Mouse (Mus musculus): ENCODE results near the gene Bmp8a. TPM values are rescaled to one million over a fixed set of nuclear protein-coding genes. Genes with fewer than 3 reads are reported as not detected.

The Bmp8a gene
- polyA plus RNA-seq, 1 experiment = not detected

GRCm38 (mm10) chr4:123363555-123363954, 20.5 kb upstream of the Bmp8a start:
- no peak for TF ChIP-seq CTCF (IDR thresholded peaks at IDR 0.05; ENCODE audit: control insufficient read depth, insufficient read depth, low read length)
- Histone ChIP-seq H3K4me3 (replicated peaks; ENCODE audit: control insufficient read depth, low read depth, low read length) (no peak overlapping the region), H3K27ac (ENCODE audit: control insufficient read depth, insufficient read depth, low read depth, low read length, poor library complexity) (no peak overlapping the region), H3K4me1 (ENCODE audit: control insufficient read depth, insufficient read depth, low read length) (no peaks in the 10 kb centered on the region)
- WGBS = 90% methylated on average over 4 of the region's 4 CpGs

- H3K4me1 ChIP-seq (ENCODE audit: control insufficient read depth, insufficient read depth, low read length) = no peaks in the 10 kb centered on the region
- H3K4me3 ChIP-seq (replicated peaks; ENCODE audit: control insufficient read depth, low read depth, low read length) = no peak overlapping the region
- no peak overlapping the region for H3K27ac ChIP-seq (ENCODE audit: control insufficient read depth, insufficient read depth, low read depth, low read length, poor library complexity)
- TF ChIP-seq CTCF (IDR thresholded peaks at IDR 0.05; ENCODE audit: control insufficient read depth, insufficient read depth, low read length) = no peak
- no peak for TF ChIP-seq POLR2A (IDR thresholded peaks at IDR 0.05; ENCODE audit: borderline replicate concordance, control insufficient read depth, low read depth, low read length)
- 91% methylated on average over 12 of the region's 12 CpGs for WGBS
Observed at GRCm38 (mm10) chr4:123360771-123361170, 17.7 kb upstream of the Bmp8a start.

GRCm38 (mm10) chr4:123358613-123359012, 15.6 kb upstream of the Bmp8a start:
- TF ChIP-seq CTCF (IDR thresholded peaks at IDR 0.05; ENCODE audit: control insufficient read depth, insufficient read depth, low read length) = no peak
- no peak for TF ChIP-seq POLR2A (IDR thresholded peaks at IDR 0.05; ENCODE audit: borderline replicate concordance, control insufficient read depth, low read depth, low read length)
- 88% methylated on average over 7 of the region's 7 CpGs for WGBS
- H3K4me3 ChIP-seq (replicated peaks; ENCODE audit: control insufficient read depth, low read depth, low read length) = no peak overlapping the region

GRCm38 (mm10) chr4:123355941-123356340, 12.9 kb upstream of the Bmp8a start:
- 96% methylated on average over 8 of the region's 8 CpGs for WGBS
- TF ChIP-seq CTCF (IDR thresholded peaks at IDR 0.05; ENCODE audit: control insufficient read depth, insufficient read depth, low read length) (no peak), POLR2A (IDR thresholded peaks at IDR 0.05; ENCODE audit: borderline replicate concordance, control insufficient read depth, low read depth, low read length) (no peak)
- H3K4me1 ChIP-seq (ENCODE audit: control insufficient read depth, insufficient read depth, low read length) = no peaks in the 10 kb centered on the region
- H3K27ac ChIP-seq (ENCODE audit: control insufficient read depth, insufficient read depth, low read depth, low read length, poor library complexity) = no peak overlapping the region
- no peak overlapping the region for H3K4me3 ChIP-seq (replicated peaks; ENCODE audit: control insufficient read depth, low read depth, low read length)

More at GRCm38 (mm10) chr4:123358613-123359012, 15.6 kb upstream of the Bmp8a start:
- H3K4me1 ChIP-seq (ENCODE audit: control insufficient read depth, insufficient read depth, low read length) = no peaks in the 10 kb centered on the region
- H3K27ac ChIP-seq (ENCODE audit: control insufficient read depth, insufficient read depth, low read depth, low read length, poor library complexity) = no peak overlapping the region

GRCm38 (mm10) chr4:123353271-123353877, 10.3 kb upstream of the Bmp8a start:
- Histone ChIP-seq H3K4me3 (replicated peaks; ENCODE audit: control insufficient read depth, low read depth, low read length) (no peak overlapping the region), H3K27ac (ENCODE audit: control insufficient read depth, insufficient read depth, low read depth, low read length, poor library complexity) (no peak overlapping the region), H3K4me1 (ENCODE audit: control insufficient read depth, insufficient read depth, low read length) (no peaks in the 10 kb centered on the region)
- 64% methylated on average over 10 of the region's 10 CpGs for whole genome bisulfite sequencing
- TF ChIP-seq POLR2A (IDR thresholded peaks at IDR 0.05; ENCODE audit: borderline replicate concordance, control insufficient read depth, low read depth, low read length) = no peak
- TF ChIP-seq CTCF (IDR thresholded peaks at IDR 0.05; ENCODE audit: control insufficient read depth, insufficient read depth, low read length) = no peak

GRCm38 (mm10) chr4:123343471-123343789, 378 bp upstream of the Bmp8a start:
- no peak for TF ChIP-seq POLR2A (IDR thresholded peaks at IDR 0.05; ENCODE audit: borderline replicate concordance, control insufficient read depth, low read depth, low read length)
- TF ChIP-seq CTCF (IDR thresholded peaks at IDR 0.05; ENCODE audit: control insufficient read depth, insufficient read depth, low read length) = no peak
- H3K4me1 ChIP-seq (ENCODE audit: control insufficient read depth, insufficient read depth, low read length) = peaks cover 2% of the 10 kb centered on the region; the same call in 1 of the 2 replicates
- 7% methylated on average over 6 of the region's 6 CpGs for WGBS
- peak overlapping the region; percentile 74 for H3K4me3 ChIP-seq (replicated peaks; ENCODE audit: control insufficient read depth, low read depth, low read length)
- no peak overlapping the region for H3K27ac ChIP-seq (ENCODE audit: control insufficient read depth, insufficient read depth, low read depth, low read length, poor library complexity)

- TF ChIP-seq POLR2A (IDR thresholded peaks at IDR 0.05; ENCODE audit: borderline replicate concordance, control insufficient read depth, low read depth, low read length) (no peak), CTCF (IDR thresholded peaks at IDR 0.05; ENCODE audit: control insufficient read depth, insufficient read depth, low read length) (no peak)
- peak overlapping the region; percentile 74 for H3K4me3 ChIP-seq (replicated peaks; ENCODE audit: control insufficient read depth, low read depth, low read length)
- WGBS = 6% methylated on average over 43 of the region's 43 CpGs
- H3K4me1 ChIP-seq (ENCODE audit: control insufficient read depth, insufficient read depth, low read length) = peaks cover 2% of the 10 kb centered on the region; the same call in 1 of the 2 replicates
- no peak overlapping the region for H3K27ac ChIP-seq (ENCODE audit: control insufficient read depth, insufficient read depth, low read depth, low read length, poor library complexity)
Observed at GRCm38 (mm10) chr4:123342091-123342641, 886 bp downstream of the Bmp8a start.

- WGBS = 56% methylated on average over 5 of the region's 5 CpGs
- Histone ChIP-seq H3K27ac (ENCODE audit: control insufficient read depth, insufficient read depth, low read depth, low read length, poor library complexity) (no peak overlapping the region), H3K4me3 (replicated peaks; ENCODE audit: control insufficient read depth, low read depth, low read length) (no peak overlapping the region), H3K4me1 (ENCODE audit: control insufficient read depth, insufficient read depth, low read length) (peaks cover 2% of the 10 kb centered on the region; the same call in 1 of the 2 replicates)
- TF ChIP-seq POLR2A (IDR thresholded peaks at IDR 0.05; ENCODE audit: borderline replicate concordance, control insufficient read depth, low read depth, low read length) (no peak), CTCF (IDR thresholded peaks at IDR 0.05; ENCODE audit: control insufficient read depth, insufficient read depth, low read length) (no peak)
Observed at GRCm38 (mm10) chr4:123340232-123340631, 2.8 kb downstream of the Bmp8a start.
